Mouse (Mus musculus) thymus, adult 2 months (tissue): ENCODE results near the gene Rftn2.

Experiments
- CTCF ChIP-seq: fragments of 200-500 bp; IDR thresholded peaks from 2 replicates; pipeline ENCODE4 v1.5.1; 2012; ENCODE audit warnings: mild to moderate bottlenecking, control low read depth, low read length, moderate library complexity, borderline replicate concordance; ENCODE audit not compliant: control insufficient read depth, poor library complexity, insufficient read depth; ENCODE audit errors: extremely low read depth
- POLR2A ChIP-seq: fragments of 200-500 bp; IDR thresholded peaks from 2 replicates; pipeline ENCODE4 v1.6.1; 2012; ENCODE audit warnings: mild to moderate bottlenecking, low read length, control low read depth, moderate library complexity; ENCODE audit not compliant: control insufficient read depth, poor library complexity, insufficient read depth; ENCODE audit errors: extremely low read depth

DNA sequence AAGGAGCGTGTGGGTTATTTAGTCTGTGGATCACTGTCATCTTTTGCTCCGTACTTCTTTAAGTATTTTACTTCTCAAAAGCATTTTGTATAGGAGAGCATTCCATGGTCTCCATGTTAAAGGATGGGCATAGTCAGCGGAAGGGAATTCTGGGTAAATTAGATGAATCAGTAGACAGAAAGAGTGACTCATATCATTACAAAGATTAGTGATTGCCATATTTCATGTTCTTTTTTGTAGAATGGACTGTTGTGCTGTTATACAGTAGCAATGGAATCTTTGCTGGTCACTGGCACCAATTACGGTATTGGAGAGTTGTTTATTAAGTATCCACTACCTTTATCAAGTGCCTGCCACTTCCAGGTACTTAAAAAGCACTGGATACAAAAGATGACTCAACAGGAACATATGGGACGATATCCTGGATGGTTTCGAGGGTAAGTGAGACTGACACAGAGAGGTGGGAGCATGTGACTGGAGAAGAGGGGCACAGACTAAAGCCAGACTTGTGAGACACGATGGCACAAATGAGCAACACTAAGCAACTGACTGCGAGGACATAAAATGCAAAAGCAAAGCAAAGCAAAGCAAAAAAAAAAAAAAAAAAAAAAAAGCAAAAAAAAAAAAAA, 1.8 kb upstream of the Rftn2 start:
- no peak for TF ChIP-seq CTCF
- TF ChIP-seq POLR2A, result no peak
